Mouse (Mus musculus): ENCODE data around the gene Cfap70. TPM values are rescaled to one million over a fixed set of nuclear protein-coding genes. Genes with fewer than 3 reads are reported as not detected.

Gene Cfap70
- polyA plus RNA-seq (2014; fragmentation: Illumina TruSeq; extraction: RNeasy Lipid Tissue Mini Kit (QIAGEN cat#74804); ENCODE audit: low read depth, low replicate concordance): 7.5 TPM

DNA sequence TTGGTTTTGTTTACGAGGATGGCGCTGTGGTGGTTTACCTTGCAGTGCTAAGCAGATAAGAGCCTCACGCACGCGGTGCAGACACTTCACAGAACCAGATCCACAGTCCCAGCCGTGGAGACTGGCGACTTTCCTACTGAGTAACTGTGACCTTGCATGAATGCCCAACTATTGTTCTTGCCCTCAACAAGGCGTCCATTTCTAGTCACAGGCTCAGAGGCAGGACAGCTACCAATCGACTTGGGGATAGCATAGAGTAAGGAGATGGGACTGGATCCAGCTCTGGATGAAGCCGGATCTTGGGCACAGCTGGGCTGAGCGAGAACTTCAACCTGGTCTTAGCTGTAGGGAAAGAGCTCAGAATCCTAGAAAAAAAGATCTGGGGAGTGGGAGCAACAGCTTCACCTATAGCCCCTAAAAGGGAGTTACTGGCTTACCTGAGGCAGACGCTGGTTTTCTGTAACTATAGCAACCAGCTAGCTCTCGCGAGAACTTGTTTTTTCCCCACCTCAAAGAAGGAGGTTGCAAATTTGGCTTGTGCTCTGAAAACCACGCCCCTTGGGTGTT, at the start of gene Cfap70:
Cfap70 (minus strand) TSS at position 462 of the 567 bp plus-strand sequence.

GRCm38 (mm10) chr14:20496603-20497002, 44.6 kb upstream of the Cfap70 start, which contains the start of gene Mss51:
Gene Mss51 (minus strand): TSS chr14:20496901.

DNA sequence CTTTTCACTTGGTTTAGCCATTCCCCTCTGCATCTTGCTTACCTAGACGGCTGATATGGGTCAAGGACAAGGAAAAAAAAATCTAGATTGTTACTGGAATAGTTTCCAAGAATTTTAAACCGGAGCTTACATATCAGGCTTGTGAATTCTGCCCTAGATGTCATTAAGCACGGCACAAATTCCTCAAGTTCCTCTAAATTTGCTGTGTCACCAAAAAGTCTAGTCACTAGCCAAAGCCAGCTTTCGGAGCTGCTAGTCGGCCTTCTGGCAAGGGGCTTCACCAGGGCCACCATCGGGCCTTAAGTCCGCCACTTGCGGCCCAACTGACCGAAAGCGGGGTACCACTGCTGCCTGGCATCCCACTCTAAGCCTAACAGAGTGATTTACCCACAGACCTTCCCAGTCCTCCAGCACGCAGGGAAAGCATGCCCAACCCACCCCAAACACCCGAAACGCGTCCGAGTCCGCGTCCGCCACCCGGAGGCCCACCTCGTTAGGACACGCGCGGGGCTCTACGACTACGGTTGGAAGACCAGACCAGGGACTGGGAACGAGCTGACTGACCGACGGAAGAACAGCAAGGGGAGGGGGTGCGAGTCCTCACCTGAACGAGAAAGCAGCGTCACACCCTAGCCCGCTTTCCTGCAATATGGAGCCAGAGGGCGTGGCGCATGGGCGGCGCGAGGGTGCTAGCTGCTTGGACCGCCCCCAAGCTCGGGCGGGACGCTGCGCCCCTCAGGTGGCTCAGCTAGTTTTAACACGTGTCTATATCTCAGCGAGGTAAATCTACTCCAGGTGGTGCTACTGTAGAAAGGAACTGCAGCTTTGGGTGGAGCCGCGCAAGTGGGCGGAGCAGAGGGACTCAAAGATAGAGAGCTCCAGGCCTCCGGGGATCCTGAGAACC, 27.5 kb upstream of the Cfap70 start, which contains the start of gene Anxa7:
Anxa7 (minus strand) TSS at position 843 of the 904 bp plus-strand sequence.

DNA sequence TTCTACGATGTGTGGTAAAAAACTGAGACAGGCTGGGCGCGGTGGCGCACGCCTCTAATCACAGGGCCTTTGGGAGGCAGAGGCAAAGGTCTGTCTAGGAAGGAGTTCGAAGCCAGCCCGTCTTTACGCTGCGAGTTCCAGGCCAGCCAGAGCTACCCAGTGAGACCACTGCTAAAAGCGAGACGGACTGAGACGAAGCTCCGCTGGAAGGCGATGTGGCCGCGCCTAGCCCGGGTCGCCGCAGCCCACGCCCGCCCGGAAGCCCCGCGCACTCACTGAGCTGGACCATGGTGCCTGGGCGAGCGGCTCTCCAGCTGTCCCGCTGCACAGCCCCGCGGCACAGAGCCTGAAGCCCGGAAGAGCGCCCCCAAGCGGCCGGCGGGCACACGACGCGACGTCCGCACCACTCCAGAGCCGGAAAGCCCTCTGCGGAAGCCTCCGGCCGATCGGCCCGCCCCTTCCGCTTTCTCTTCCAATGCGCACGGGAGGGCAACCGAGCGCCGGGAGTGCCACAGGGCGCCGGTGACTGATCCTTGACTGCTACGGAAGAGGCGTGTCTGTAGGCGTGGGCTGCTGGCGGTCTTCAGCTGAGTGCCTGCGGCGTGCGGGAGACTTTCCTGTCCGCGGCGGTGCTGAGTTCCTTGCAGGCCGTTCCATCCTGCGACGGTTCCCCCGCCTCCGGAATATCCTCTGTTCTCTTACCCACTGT, 58.7 kb downstream of the Cfap70 start, which contains the start of gene Mrps16:
Mrps16 (minus strand) TSS at position 430 of the 709 bp plus-strand sequence.

GRCm38 (mm10) chr14:20388441-20389129, 63.4 kb downstream of the Cfap70 start, which contains the start of gene Dnajc9:
Gene Dnajc9 (minus strand): TSS chr14:20388910.

DNA sequence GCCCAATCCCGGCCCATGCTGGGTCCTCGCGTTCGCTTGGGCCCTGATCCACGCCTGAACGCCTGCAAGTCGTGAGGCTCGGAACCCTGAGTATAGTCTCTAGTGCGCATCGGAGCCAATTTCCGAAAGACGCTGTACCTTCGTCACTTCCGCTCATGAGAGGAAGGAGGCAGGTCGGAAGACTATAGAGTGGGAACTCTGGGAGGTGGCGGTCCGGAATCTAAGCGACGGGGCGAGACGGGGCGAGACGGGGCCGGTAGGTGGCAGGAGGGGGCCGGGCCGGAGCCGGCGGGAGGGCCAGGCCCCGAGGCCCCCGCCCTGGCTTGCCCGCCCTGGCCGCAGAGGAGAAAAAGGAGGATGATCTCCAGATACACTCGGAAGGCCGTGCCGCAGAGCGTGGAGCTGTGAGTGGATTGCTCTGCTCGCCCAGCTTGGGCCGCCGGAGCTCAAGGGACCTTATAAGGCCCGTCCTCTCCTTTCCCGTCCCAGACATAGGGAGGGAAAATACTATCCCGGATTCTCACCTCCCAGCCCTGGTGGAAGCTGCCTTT, 104.0 kb downstream of the Cfap70 start, which contains the start of the genes Ecd and Fam149b:
Ecd (minus strand) TSS at position 131 of the 551 bp plus-strand sequence.
Fam149b (plus strand) TSS at position 172 of the 551 bp plus-strand sequence.

Other genes with a start within 250 kb of the Cfap70 start
- gene Kcnk16, start 183.0 kb downstream of the Cfap70 start, polyA plus RNA-seq (2014; fragmentation: Illumina TruSeq; extraction: RNeasy Lipid Tissue Mini Kit (QIAGEN cat#74804); ENCODE audit: low read depth, low replicate concordance): not detected
- 30.5 TPM for gene Nudt13, start 157.5 kb downstream of the Cfap70 start, polyA plus RNA-seq (2014; fragmentation: Illumina TruSeq; extraction: RNeasy Lipid Tissue Mini Kit (QIAGEN cat#74804); ENCODE audit: low read depth, low replicate concordance)
- 28.0 TPM for gene Ecd, start 104.1 kb downstream of the Cfap70 start, polyA plus RNA-seq (2014; fragmentation: Illumina TruSeq; extraction: RNeasy Lipid Tissue Mini Kit (QIAGEN cat#74804); ENCODE audit: low read depth, low replicate concordance)
- 38.7 TPM for gene Fam149b, start 104.1 kb downstream of the Cfap70 start, polyA plus RNA-seq (2014; fragmentation: Illumina TruSeq; extraction: RNeasy Lipid Tissue Mini Kit (QIAGEN cat#74804); ENCODE audit: low read depth, low replicate concordance)
- gene Dnajc9, start 63.3 kb downstream of the Cfap70 start, polyA plus RNA-seq (2014; fragmentation: Illumina TruSeq; extraction: RNeasy Lipid Tissue Mini Kit (QIAGEN cat#74804); ENCODE audit: low read depth, low replicate concordance): 22.1 TPM
- gene Mrps16, start 58.6 kb downstream of the Cfap70 start, polyA plus RNA-seq (2014; fragmentation: Illumina TruSeq; extraction: RNeasy Lipid Tissue Mini Kit (QIAGEN cat#74804); ENCODE audit: low read depth, low replicate concordance): 43.1 TPM
- gene Anxa7, start 27.9 kb upstream of the Cfap70 start, polyA plus RNA-seq (2014; fragmentation: Illumina TruSeq; extraction: RNeasy Lipid Tissue Mini Kit (QIAGEN cat#74804); ENCODE audit: low read depth, low replicate concordance): 75.7 TPM
- 0.92 TPM for gene Mss51, start 44.7 kb upstream of the Cfap70 start, polyA plus RNA-seq (2014; fragmentation: Illumina TruSeq; extraction: RNeasy Lipid Tissue Mini Kit (QIAGEN cat#74804); ENCODE audit: low read depth, low replicate concordance)
- gene Ppp3cb, start 94.3 kb upstream of the Cfap70 start, polyA plus RNA-seq (2014; fragmentation: Illumina TruSeq; extraction: RNeasy Lipid Tissue Mini Kit (QIAGEN cat#74804); ENCODE audit: low read depth, low replicate concordance): 45.0 TPM
- 14.0 TPM for gene Usp54, start 188.8 kb upstream of the Cfap70 start, polyA plus RNA-seq (2014; fragmentation: Illumina TruSeq; extraction: RNeasy Lipid Tissue Mini Kit (QIAGEN cat#74804); ENCODE audit: low read depth, low replicate concordance)
- 1.3 TPM for gene Myoz1, start 204.3 kb upstream of the Cfap70 start, polyA plus RNA-seq (2014; fragmentation: Illumina TruSeq; extraction: RNeasy Lipid Tissue Mini Kit (QIAGEN cat#74804); ENCODE audit: low read depth, low replicate concordance)
- 0.30 TPM for gene Synpo2l, start 216.1 kb upstream of the Cfap70 start, polyA plus RNA-seq (2014; fragmentation: Illumina TruSeq; extraction: RNeasy Lipid Tissue Mini Kit (QIAGEN cat#74804); ENCODE audit: low read depth, low replicate concordance)
- gene Sec24c, start 222.1 kb upstream of the Cfap70 start, polyA plus RNA-seq (2014; fragmentation: Illumina TruSeq; extraction: RNeasy Lipid Tissue Mini Kit (QIAGEN cat#74804); ENCODE audit: low read depth, low replicate concordance): 101 TPM
- 11.9 TPM for gene Fut11, start 242.7 kb upstream of the Cfap70 start, polyA plus RNA-seq (2014; fragmentation: Illumina TruSeq; extraction: RNeasy Lipid Tissue Mini Kit (QIAGEN cat#74804); ENCODE audit: low read depth, low replicate concordance)

Data from adipose tissue, adult 10 weeks (tissue).